Mouse (Mus musculus): Measurements from ENCODE around the gene Itga10. TPM values are rescaled to one million over a fixed set of nuclear protein-coding genes. Genes with fewer than 3 reads are reported as not detected.

Gene Itga10
- polyA plus RNA-seq, 1 experiment from 2014 or later = 0.17 TPM

DNA sequence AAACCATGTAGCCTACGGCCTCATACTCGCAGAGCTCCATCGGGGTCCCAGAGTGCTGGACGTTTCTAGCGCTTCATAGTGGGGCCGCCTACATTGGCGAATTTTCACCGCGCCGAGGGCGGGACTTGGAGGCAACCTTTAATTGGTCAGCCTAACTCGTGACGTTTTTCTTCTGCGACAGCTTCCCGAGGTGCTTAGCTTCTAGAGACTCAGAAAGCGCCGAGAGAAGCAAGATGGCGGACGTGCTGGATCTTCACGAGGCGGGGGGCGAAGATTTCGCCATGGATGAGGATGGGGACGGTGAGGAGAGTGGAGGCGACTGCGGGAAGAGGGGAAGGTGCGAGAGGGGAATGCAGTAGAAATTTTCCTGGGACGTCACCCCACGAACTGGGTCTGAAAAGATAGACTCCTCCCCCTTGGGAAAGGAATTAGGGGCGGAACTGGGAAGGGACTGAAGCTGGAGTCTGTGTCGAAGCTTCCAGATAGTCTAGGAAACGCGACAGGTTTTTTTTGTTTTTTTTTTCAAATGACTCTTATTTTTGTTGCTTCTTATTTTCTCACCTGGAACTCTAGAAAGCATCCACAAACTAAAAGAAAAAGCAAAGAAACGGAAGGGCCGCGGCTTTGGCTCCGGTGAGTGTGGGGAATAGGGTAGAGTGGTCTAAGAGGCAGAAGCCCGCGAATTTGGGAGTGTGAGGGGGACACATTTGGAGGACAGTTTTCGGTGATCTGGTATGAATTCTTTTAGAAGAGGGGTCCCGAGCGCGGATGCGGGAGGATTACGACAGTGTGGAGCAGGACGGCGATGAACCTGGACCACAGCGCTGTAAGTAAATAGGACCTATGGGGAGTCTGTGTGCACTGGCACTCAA is 15.4 kb upstream of the Itga10 start, which contains the start of gene Rbm8a:
Rbm8a (plus strand) TSS at position 205 of the 872 bp plus-strand sequence.
- Histone ChIP-seq H3K27ac (ENCODE audit: low read length) (peak within 1 kb of the TSS; percentile 77), H3K4me3 (ENCODE audit: low read depth, low read length) (peak within 1 kb of the TSS; percentile 93), H3K9ac (ENCODE audit: low read depth, low read length) (peak within 1 kb of the TSS; percentile 84), H3K4me1 (ENCODE audit: control insufficient read depth, low read depth, low read length) (peaks cover 22% of the 10 kb centered on the region), H3K9me3 (replicated peaks; ENCODE audit: control insufficient read depth, low read length) (no peaks in the 10 kb centered on the region), H3K36me3 (ENCODE audit: control insufficient read depth, insufficient read depth) (peaks cover 9% of the 10 kb centered on the region), H3K27me3 (ENCODE audit: control insufficient read depth, insufficient read depth, low read depth, low read length) (no peaks in the 10 kb centered on the region), H3K4me2 (ENCODE audit: low read depth, low read length) (peak within 1 kb of the TSS; percentile 84)
- WGBS (ENCODE audit: insufficient replicate concordance) = under 1% methylated on average over 48 of the region's 48 CpGs
- peak; percentile 96 for ATAC-seq (ENCODE audit: low read depth)

DNA sequence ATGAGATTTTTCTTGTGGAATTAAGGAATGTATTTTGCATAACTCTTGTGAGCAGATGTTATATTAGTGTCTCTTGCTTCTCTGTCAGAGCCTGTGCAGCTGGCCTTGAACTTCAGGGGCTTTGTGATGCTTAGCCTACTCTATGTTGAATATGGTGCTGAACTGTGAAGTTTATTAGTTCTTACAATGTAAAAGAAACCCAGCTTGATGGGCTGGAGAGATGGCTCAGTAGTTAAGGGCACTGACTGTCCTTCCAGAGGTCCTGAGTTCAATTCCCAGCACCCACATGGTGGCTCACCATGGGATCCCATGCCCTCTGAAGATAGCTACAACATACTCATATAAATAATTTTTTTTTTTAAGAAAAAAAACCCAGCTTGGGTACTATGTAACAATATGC is 13.3 kb upstream of the Itga10 start:
- no peak for ATAC-seq (ENCODE audit: low read depth)

DNA sequence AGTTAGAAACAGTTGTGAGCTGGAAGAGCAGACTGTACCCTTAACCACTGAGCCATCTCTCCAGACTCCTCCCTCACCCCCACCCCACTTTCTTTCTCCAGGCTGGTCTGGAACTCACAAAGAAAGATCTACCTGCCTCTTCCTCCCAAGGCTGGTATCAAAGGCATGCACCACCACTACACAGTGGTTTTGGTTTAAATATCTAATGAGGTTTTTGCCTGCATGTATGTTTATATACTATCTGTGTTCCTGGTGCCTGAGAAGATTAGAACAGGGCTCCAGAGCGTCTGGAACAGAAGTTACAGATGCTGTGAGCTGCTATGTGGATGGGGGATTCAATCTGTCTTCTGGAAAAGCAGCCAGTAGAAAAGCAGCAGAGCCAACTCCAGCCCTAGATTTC is 11.4 kb upstream of the Itga10 start:
- Histone ChIP-seq H3K4me3 (ENCODE audit: low read depth, low read length) (no peak overlapping the region), H3K9me3 (replicated peaks; ENCODE audit: control insufficient read depth, low read length) (no peaks in the 10 kb centered on the region), H3K9ac (ENCODE audit: low read depth, low read length) (no peak overlapping the region), H3K27me3 (ENCODE audit: control insufficient read depth, insufficient read depth, low read depth, low read length) (no peaks in the 10 kb centered on the region), H3K4me2 (ENCODE audit: low read depth, low read length) (no peak overlapping the region), H3K27ac (ENCODE audit: low read length) (no peak overlapping the region), H3K36me3 (ENCODE audit: control insufficient read depth, insufficient read depth) (peaks cover 9% of the 10 kb centered on the region), H3K4me1 (ENCODE audit: control insufficient read depth, low read depth, low read length) (peaks cover 33% of the 10 kb centered on the region)
- ATAC-seq (ENCODE audit: low read depth) = no peak
- whole genome bisulfite sequencing (ENCODE audit: insufficient replicate concordance) = 51% methylated on average over 1 of the region's 1 CpGs

More for the DNA sequence above, 13.3 kb upstream of the Itga10 start:
- Histone ChIP-seq H3K9me3 (replicated peaks; ENCODE audit: control insufficient read depth, low read length) (no peaks in the 10 kb centered on the region), H3K27me3 (ENCODE audit: control insufficient read depth, insufficient read depth, low read depth, low read length) (no peaks in the 10 kb centered on the region), H3K4me1 (ENCODE audit: control insufficient read depth, low read depth, low read length) (peaks cover 34% of the 10 kb centered on the region), H3K27ac (ENCODE audit: low read length) (no peak overlapping the region), H3K36me3 (ENCODE audit: control insufficient read depth, insufficient read depth) (peaks cover 9% of the 10 kb centered on the region), H3K4me3 (ENCODE audit: low read depth, low read length) (no peak overlapping the region), H3K9ac (ENCODE audit: low read depth, low read length) (no peak overlapping the region), H3K4me2 (ENCODE audit: low read depth, low read length) (no peak overlapping the region)

DNA sequence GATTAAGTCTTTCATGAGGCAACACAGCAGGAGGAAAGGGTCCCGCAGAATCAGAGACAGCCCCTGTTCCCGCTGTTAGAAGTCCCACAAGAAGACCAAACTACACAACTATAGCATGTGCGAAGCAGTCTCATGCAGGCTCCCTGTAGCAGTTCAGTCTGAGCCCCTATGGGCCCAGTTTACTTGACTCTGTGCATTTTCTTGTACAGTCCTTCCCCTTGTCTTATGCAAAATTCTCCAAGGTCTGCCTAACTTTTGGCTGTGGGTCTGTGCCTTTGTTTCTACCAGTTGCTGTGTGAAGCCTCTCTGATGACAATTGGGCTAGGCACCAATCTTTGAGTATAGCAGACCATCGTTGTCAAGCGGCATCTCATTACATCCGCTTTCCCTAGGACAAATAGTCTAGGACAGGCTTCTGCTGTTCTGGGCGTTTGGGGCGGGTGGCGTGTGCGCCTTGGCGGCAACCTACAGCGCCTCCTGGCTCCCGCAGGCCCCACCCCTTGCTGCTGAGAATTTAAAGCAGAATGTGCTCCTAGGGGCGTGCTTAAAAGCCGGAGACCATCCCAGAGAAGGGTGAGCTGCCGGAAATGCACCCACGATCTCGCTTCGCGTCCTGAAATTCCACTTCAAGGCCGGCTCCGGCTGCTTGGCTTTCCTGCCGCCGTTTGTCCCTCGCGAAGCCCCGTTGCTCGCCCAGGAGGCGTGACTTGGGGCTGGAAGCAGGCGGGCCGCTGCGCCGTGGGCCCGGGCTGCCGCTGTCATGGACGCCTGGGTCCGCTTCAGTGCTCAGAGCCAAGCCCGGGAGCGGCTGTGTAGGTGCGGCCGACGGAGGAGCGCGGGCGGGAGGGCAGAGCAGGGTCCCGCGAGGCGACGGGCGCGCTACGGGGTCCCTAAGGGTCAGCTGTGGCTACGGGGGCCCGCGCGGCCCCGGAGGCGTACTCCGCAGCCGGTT is 10.2 kb upstream of the Itga10 start, which contains the start of the genes Pex11b and Gm42957:
Pex11b (plus strand) TSS at position 449 of the 952 bp plus-strand sequence.
Gm42957 (plus strand) TSS at position 547 of the 952 bp plus-strand sequence.
- peak within 1 kb of the TSS; percentile 85 for H3K27ac ChIP-seq (ENCODE audit: low read length)
- peak; percentile 88 for ATAC-seq (ENCODE audit: low read depth)
- peak within 1 kb of the TSS; percentile 81 for H3K4me3 ChIP-seq (ENCODE audit: low read depth, low read length)
- no peaks in the 10 kb centered on the region for H3K9me3 ChIP-seq (replicated peaks; ENCODE audit: control insufficient read depth, low read length)
- H3K9ac ChIP-seq (ENCODE audit: low read depth, low read length) = peak within 1 kb of the TSS; percentile 96
- WGBS (ENCODE audit: insufficient replicate concordance) = 2% methylated on average over 60 of the region's 60 CpGs
- H3K27me3 ChIP-seq (ENCODE audit: control insufficient read depth, insufficient read depth, low read depth, low read length) = no peaks in the 10 kb centered on the region
- H3K4me2 ChIP-seq (ENCODE audit: low read depth, low read length) = peak within 1 kb of the TSS; percentile 83
- peaks cover 32% of the 10 kb centered on the region for H3K4me1 ChIP-seq (ENCODE audit: control insufficient read depth, low read depth, low read length)
- peaks cover 9% of the 10 kb centered on the region for H3K36me3 ChIP-seq (ENCODE audit: control insufficient read depth, insufficient read depth)

DNA sequence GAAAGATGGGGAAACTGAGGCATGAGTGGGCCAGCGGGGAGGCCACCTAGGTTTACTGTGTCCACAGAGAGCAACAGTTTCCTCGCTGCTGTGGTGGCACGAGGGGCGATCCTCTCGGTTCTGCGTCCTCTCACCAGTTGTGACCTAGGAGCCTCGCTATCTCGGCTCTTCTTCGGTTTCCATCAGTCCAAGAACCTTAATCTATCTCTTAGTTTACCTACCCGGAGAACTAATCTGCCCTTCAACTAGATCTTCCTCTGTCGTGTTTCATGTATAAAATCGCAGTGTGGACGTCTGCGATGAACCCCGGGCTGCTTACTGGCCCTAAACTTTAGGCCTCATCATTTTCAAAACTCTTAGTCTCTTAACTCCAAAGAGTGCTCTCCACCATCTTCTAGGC is 9.5 kb upstream of the Itga10 start:
- peak overlapping the region; percentile 96 for H3K9ac ChIP-seq (ENCODE audit: low read depth, low read length)
- peak overlapping the region; percentile 83 for H3K4me2 ChIP-seq (ENCODE audit: low read depth, low read length)
- H3K4me1 ChIP-seq (ENCODE audit: control insufficient read depth, low read depth, low read length) = peaks cover 26% of the 10 kb centered on the region
- peak; percentile 9; the same call in 1 of the 2 replicates for ATAC-seq (ENCODE audit: low read depth)
- H3K27me3 ChIP-seq (ENCODE audit: control insufficient read depth, insufficient read depth, low read depth, low read length) = no peaks in the 10 kb centered on the region
- peak overlapping the region; percentile 85 for H3K27ac ChIP-seq (ENCODE audit: low read length)
- H3K36me3 ChIP-seq (ENCODE audit: control insufficient read depth, insufficient read depth) = peaks cover 11% of the 10 kb centered on the region
- H3K4me3 ChIP-seq (ENCODE audit: low read depth, low read length) = peak overlapping the region; percentile 81
- 5% methylated on average over 15 of the region's 15 CpGs for WGBS (ENCODE audit: insufficient replicate concordance)
- H3K9me3 ChIP-seq (replicated peaks; ENCODE audit: control insufficient read depth, low read length) = no peaks in the 10 kb centered on the region

DNA sequence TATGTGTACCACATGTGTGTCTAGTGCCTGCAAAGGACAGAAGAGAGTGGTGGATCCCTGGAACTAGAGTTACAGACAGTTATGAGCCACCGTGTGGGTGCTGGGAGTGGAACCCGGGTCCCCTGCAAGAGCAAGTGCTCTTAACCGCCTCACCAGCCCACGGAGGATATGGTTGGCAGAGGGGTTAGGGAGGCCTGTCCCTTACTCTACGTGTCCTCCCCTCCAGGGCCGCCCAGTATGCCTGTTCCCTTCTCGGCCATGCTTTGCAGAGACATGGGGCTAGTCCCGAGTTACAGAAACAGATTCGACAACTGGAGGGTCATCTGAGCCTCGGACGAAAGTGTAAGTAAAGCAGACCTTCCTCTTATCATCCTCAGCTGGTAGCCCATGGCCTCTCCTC is 8.9 kb upstream of the Itga10 start:
- no peaks in the 10 kb centered on the region for H3K27me3 ChIP-seq (ENCODE audit: control insufficient read depth, insufficient read depth, low read depth, low read length)
- H3K4me2 ChIP-seq (ENCODE audit: low read depth, low read length) = peak overlapping the region; percentile 83
- peaks cover 10% of the 10 kb centered on the region for H3K36me3 ChIP-seq (ENCODE audit: control insufficient read depth, insufficient read depth)
- no peak overlapping the region for H3K27ac ChIP-seq (ENCODE audit: low read length)
- H3K4me1 ChIP-seq (ENCODE audit: control insufficient read depth, low read depth, low read length) = peaks cover 22% of the 10 kb centered on the region
- H3K4me3 ChIP-seq (ENCODE audit: low read depth, low read length) = peak overlapping the region; percentile 81
- peak overlapping the region; percentile 96; the same call in 1 of the 2 replicates for H3K9ac ChIP-seq (ENCODE audit: low read depth, low read length)
- H3K9me3 ChIP-seq (replicated peaks; ENCODE audit: control insufficient read depth, low read length) = no peaks in the 10 kb centered on the region
- 45% methylated on average over 11 of the region's 11 CpGs for WGBS (ENCODE audit: insufficient replicate concordance)
- ATAC-seq (ENCODE audit: low read depth) = no peak

DNA sequence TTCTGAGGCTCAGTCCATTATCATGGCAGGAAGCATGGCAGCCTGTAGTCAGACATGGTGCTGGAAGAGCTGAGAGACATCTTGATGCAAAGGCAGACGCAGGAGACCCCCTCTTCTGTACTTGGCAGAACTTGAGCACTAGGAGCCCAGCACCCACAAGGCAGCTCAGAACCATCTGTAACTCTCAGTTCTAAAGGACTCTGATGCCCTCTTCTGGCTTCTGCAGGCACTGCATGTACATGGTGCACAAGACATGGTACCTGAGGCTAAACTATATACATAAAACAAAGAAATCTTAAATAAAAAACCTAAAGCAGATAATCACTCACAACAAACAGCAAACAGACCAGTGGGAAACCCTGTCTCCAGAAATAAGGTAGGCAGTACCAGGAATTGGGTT is 6.2 kb upstream of the Itga10 start:
- no peak overlapping the region for H3K27ac ChIP-seq (ENCODE audit: low read length)
- ATAC-seq (ENCODE audit: low read depth) = no peak
- no peaks in the 10 kb centered on the region for H3K9me3 ChIP-seq (replicated peaks; ENCODE audit: control insufficient read depth, low read length)
- peaks cover 2% of the 10 kb centered on the region; the same call in 1 of the 2 replicates for H3K36me3 ChIP-seq (ENCODE audit: control insufficient read depth, insufficient read depth)
- H3K9ac ChIP-seq (ENCODE audit: low read depth, low read length) = no peak overlapping the region
- H3K4me1 ChIP-seq (ENCODE audit: control insufficient read depth, low read depth, low read length) = peaks cover 19% of the 10 kb centered on the region
- no peak overlapping the region for H3K4me2 ChIP-seq (ENCODE audit: low read depth, low read length)
- H3K27me3 ChIP-seq (ENCODE audit: control insufficient read depth, insufficient read depth, low read depth, low read length) = no peaks in the 10 kb centered on the region
- H3K4me3 ChIP-seq (ENCODE audit: low read depth, low read length) = no peak overlapping the region
- WGBS (ENCODE audit: insufficient replicate concordance) = 52% methylated on average over 1 of the region's 1 CpGs

DNA sequence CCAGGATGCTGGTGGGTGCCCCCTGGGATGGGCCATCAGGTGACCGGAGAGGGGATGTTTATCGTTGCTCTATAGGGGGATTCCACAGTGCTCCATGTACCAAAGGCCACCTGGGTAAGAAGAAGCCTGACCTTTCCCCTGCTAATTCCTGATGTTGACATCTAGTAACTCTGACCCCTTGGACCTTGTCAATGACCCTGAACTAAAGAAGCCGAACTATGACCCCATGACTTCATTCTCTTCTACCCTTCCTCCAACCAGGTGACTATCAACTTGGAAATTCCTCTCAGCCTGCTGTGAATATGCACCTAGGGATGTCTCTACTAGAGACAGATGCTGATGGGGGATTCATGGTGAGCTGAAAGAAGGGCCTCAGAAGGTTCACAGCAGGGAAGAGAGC is 2.0 kb downstream of the Itga10 start:
- no peak overlapping the region for H3K4me2 ChIP-seq (ENCODE audit: low read depth, low read length)
- H3K9me3 ChIP-seq (replicated peaks; ENCODE audit: control insufficient read depth, low read length) = no peaks in the 10 kb centered on the region
- no peaks in the 10 kb centered on the region for H3K27me3 ChIP-seq (ENCODE audit: control insufficient read depth, insufficient read depth, low read depth, low read length)
- no peaks in the 10 kb centered on the region for H3K4me1 ChIP-seq (ENCODE audit: control insufficient read depth, low read depth, low read length)
- H3K4me3 ChIP-seq (ENCODE audit: low read depth, low read length) = no peak overlapping the region
- no peak overlapping the region for H3K27ac ChIP-seq (ENCODE audit: low read length)
- H3K9ac ChIP-seq (ENCODE audit: low read depth, low read length) = no peak overlapping the region
- WGBS (ENCODE audit: insufficient replicate concordance) = 71% methylated on average over 3 of the region's 3 CpGs
- ATAC-seq (ENCODE audit: low read depth) = peak; percentile 27; the same call in 1 of the 2 replicates
- H3K36me3 ChIP-seq (ENCODE audit: control insufficient read depth, insufficient read depth) = no peaks in the 10 kb centered on the region

All from liver, embryonic 16.5 days (tissue).